Mouse (Mus musculus): Measurements from ENCODE around the gene Cbx3.

GRCm38 (mm10) chr6:51483861-51484260 is 13.7 kb downstream of the Cbx3 start:
- no peak for TF ChIP-seq CTCF (conservative IDR thresholded peaks at IDR 0.05 in 1 of 2, IDR thresholded peaks at IDR 0.05 in 1 of 2; ENCODE audit: low read depth in 2 of 2, low read length in 2 of 2)
- TF ChIP-seq POLR2AphosphoS2 (IDR thresholded peaks at IDR 0.05; ENCODE audit: low read depth, low read length) = no peak
- TF ChIP-seq JUN (IDR thresholded peaks at IDR 0.05; ENCODE audit: insufficient read depth, low read depth, low read length) = no peak
- no peak for TF ChIP-seq MAX (IDR thresholded peaks at IDR 0.05; ENCODE audit: low read length)
- TF ChIP-seq CHD1 (IDR thresholded peaks at IDR 0.05; ENCODE audit: low read depth, low read length) = no peak
- no peak for TF ChIP-seq EP300 (IDR thresholded peaks at IDR 0.05; ENCODE audit: low read length)
- no peak for TF ChIP-seq MEF2A (IDR thresholded peaks at IDR 0.05; ENCODE audit: borderline replicate concordance, low read depth, low read length)
- TF ChIP-seq UBTF (IDR thresholded peaks at IDR 0.05; ENCODE audit: low read depth, low read length) = no peak
- no peak for TF ChIP-seq E2F4 (IDR thresholded peaks at IDR 0.05; ENCODE audit: insufficient replicate concordance, low read depth, low read length)
- no peak for TF ChIP-seq ZC3H11A (IDR thresholded peaks at IDR 0.05; ENCODE audit: low read depth, low read length)

Data from CH12.LX (cell line).